Mouse (Mus musculus) heart, postnatal 0 days (tissue): ENCODE data around the gene Ptges3l. TPM values are rescaled to one million over a fixed set of nuclear protein-coding genes. Genes with fewer than 3 reads are reported as not detected.
A peak's percentile ranks its signal among the peaks of the same experiment; 100 is the strongest.
"Not testable (repeated sequence)": the region's sequence is repeated elsewhere in the genome, so short reads cannot be mapped to it uniquely, and the experiment has no call there.

Source experiments
- ATAC-seq: fragments of 200-750 bp; cut with Nextera tagmentation; 2 replicates; pipeline ENCODE4 v1.8.0; 2017; ENCODE audit warnings: low read depth, moderate number of reproducible peaks, moderate library complexity; ENCODE audit not compliant: insufficient read depth
- DNase-seq: peaks from one replicate; pipeline ENCODE4 v3.0.0-alpha.2; 2016; ENCODE audit warnings: low spot score
- H3K27ac ChIP-seq: fragments of 300-500 bp; sonication (generic); 2 replicates; pipeline ENCODE4 v1.5.1; 2014; ENCODE audit warnings: low read depth, mild to moderate bottlenecking
- H3K27me3 ChIP-seq: fragments of 300-500 bp; sonication (generic); 2 replicates; pipeline ENCODE4 v1.6.1; 2014; ENCODE audit warnings: low read length, mixed read lengths; ENCODE audit not compliant: control insufficient read depth, insufficient read depth
- H3K36me3 ChIP-seq: fragments of 300-500 bp; sonication (generic); replicated peaks from 2 replicates; pipeline ENCODE4 v1.6.1; 2014; ENCODE audit warnings: low read length, mixed read lengths; ENCODE audit not compliant: control insufficient read depth, insufficient read depth
- H3K4me1 ChIP-seq: fragments of 300-500 bp; sonication (generic); 2 replicates; pipeline ENCODE4 v1.6.1; 2014; ENCODE audit warnings: antibody characterized with exemption; ENCODE audit not compliant: control insufficient read depth, insufficient read depth
- H3K4me2 ChIP-seq: fragments of 300-500 bp; sonication (generic); 2 replicates; pipeline ENCODE4 v1.6.1; 2014; ENCODE audit warnings: low read depth, mild to moderate bottlenecking, low read length, moderate library complexity
- H3K4me3 ChIP-seq: fragments of 300-500 bp; sonication (generic); 2 replicates; pipeline ENCODE4 v1.5.1; 2014; ENCODE audit warnings: low read depth, low read length
- H3K9ac ChIP-seq: fragments of 300-500 bp; sonication (generic); replicated peaks from 2 replicates; pipeline ENCODE4 v1.6.1; 2014; ENCODE audit warnings: low read depth, low read length, mixed read lengths
- H3K9me3 ChIP-seq: fragments of 300-500 bp; sonication (generic); replicated peaks from 2 replicates; pipeline ENCODE4 v1.6.1; 2016; ENCODE audit warnings: low read length; ENCODE audit not compliant: control insufficient read depth
- CTCF ChIP-seq: IDR thresholded peaks from 2 replicates; pipeline ENCODE4 v1.5.1; 2016; ENCODE audit warnings: antibody characterized with exemption, control low read depth, low read depth
- EP300 ChIP-seq: IDR thresholded peaks from 2 replicates; pipeline ENCODE4 v1.6.1; 2016; ENCODE audit warnings: antibody characterized with exemption, low read depth
- WGBS: fragments of 180-500 bp; shearing (Covaris S2); extraction: QIAGEN DNeasy Blood & Tissue Kit; methylation state at CpG from one replicate; pipeline ENCODE4 v1.1.7; 2014; 5-methylcytosine and 5-hydroxymethylcytosine counted together
- polyA plus RNA-seq: library from polyadenylated mRNA; unstranded; fragments of >200 nt; fragmentation: Nextera tagmentation; extraction: Ambion mirVana; gene quantifications from 2 replicates; pipeline ENCODE4 v1.2.1, GENCODE M21; 2015
- total RNA-seq: library from RNA; depleted of rRNA; stranded (reverse); fragments of >200 nt; gene quantifications from 2 replicates; pipeline ENCODE4 v1.2.3, GENCODE M21; 2014; ENCODE audit warnings: low replicate concordance

Ptges3l gene
- total and polyA plus RNA-seq, 2 experiments from 2014 or later: 32.8 to 86.9 TPM

DNA sequence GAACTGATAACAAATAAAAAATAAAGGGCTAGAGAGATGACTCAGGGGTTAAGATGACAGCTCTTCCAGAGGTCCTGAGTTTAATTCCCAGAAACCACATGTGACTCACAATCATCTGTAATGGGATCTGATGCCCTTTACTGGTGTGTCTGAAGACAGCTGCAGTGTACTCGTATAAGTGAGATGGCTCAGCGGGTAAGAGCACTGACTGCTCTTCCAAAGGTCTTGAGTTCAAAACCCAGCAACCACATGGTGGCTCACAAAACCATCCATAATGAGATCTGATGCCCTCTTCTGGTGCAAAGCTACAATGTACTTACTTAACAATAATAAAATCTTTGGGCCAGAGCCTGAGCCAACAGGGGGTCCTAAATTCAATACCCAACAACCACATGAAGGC is 9.8 kb downstream of the Ptges3l start:
- ATAC-seq (no peak), DNase-seq (no peak)
- no peak overlapping the region for H3K27ac ChIP-seq
- H3K4me2 ChIP-seq: no peak overlapping the region
- no peak overlapping the region for H3K9ac ChIP-seq
- no peaks in the 10 kb centered on the region for H3K27me3 ChIP-seq
- 93% methylated on average over 2 of the region's 2 CpGs for WGBS
- H3K4me3 ChIP-seq: no peak overlapping the region
- H3K36me3 ChIP-seq: peaks cover 23% of the 10 kb centered on the region
- TF ChIP-seq EP300 (no peak), CTCF (no peak)
- H3K9me3 ChIP-seq: no peaks in the 10 kb centered on the region
- 0 out of 2 replicates have a peak, but pooled peaks cover 8% of the 10 kb centered on the region for H3K4me1 ChIP-seq

DNA sequence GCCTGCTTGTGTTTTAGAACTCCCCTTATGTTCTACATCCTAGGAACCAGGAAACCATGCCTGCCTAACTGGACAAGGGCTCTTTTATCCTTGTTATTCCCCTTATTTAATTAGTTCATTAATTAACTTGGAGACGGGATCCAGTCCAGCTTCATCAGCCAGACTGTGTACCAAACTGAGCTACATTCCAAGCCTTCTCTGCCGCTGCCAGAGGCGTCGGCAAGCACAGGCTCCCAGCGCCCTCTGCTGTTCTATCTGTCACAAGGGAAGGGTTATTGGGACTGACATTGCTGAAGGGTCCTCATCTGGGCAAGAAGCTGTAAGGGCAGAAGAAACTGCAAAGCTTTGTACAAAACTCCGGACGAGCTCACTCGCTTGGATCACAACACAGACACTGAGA is 30.0 kb downstream of the Ptges3l start:
- Histone ChIP-seq H3K9me3 (no peaks in the 10 kb centered on the region), H3K27ac (no peak overlapping the region), H3K36me3 (no peaks in the 10 kb centered on the region), H3K4me1 (no peaks in the 10 kb centered on the region), H3K4me2 (no peak overlapping the region), H3K4me3 (no peak overlapping the region), H3K27me3 (no peaks in the 10 kb centered on the region), H3K9ac (no peak overlapping the region)
- peak; percentile 80 for DNase-seq
- ATAC-seq: peak; percentile 77; the same call in 1 of the 2 replicates
- TF ChIP-seq EP300: no peak
- TF ChIP-seq CTCF: peak; percentile 97
- WGBS: 5% methylated on average over 8 of the region's 8 CpGs

DNA sequence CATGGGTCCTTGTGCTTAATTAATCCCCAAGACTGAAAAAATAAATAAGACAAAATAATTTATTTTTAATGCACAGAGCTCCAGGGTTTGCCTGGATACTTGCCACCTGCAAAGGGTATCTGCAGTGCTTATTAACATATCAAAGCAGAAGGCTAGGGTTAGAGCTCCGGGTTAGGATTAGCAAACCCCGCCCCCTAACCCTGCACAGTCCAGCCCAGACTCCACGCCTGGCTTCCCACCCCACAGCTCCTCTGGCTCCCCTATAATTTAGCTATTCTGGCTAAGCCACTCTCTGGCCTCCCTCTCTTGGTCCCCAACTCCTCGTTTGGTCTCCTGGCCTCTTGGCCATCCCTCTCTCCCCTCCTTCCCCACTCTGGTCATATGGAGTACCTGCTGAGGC is 43.3 kb downstream of the Ptges3l start:
- Histone ChIP-seq H3K27me3 (no peaks in the 10 kb centered on the region), H3K9ac (no peak overlapping the region), H3K27ac (no peak overlapping the region), H3K4me2 (no peak overlapping the region), H3K4me3 (no peak overlapping the region), H3K4me1 (no peaks in the 10 kb centered on the region), H3K9me3 (no peaks in the 10 kb centered on the region), H3K36me3 (no peaks in the 10 kb centered on the region)
- no peak for ATAC-seq
- DNase-seq: no peak
- 31% methylated on average over 4 of the region's 4 CpGs for WGBS
- TF ChIP-seq CTCF (no peak), EP300 (no peak)

DNA sequence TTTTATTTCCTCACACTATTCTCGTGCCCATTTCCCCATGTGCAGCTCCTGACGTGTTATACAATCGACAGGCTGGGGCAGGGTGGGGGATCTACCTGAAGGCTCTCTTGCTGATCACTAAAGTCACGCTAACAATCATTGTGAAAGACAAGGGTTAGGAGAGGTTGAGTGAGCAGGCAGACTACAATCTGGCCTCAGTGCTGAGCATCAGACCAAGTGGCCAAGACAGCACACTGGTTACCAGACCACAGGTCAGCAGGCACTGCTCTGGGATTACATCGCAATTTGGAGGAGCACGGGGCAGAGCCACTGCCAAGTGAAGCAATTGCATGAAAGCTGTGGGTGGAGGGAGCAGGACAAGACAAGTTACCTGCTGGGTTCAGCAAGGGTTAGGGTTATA is 46.2 kb downstream of the Ptges3l start:
- Histone ChIP-seq H3K4me2 (no peak overlapping the region), H3K36me3 (no peaks in the 10 kb centered on the region), H3K4me1 (no peaks in the 10 kb centered on the region), H3K27me3 (no peaks in the 10 kb centered on the region), H3K9me3 (no peaks in the 10 kb centered on the region), H3K27ac (no peak overlapping the region), H3K9ac (no peak overlapping the region), H3K4me3 (no peak overlapping the region)
- 73% methylated on average over 6 of the region's 6 CpGs for WGBS
- ATAC-seq (no peak), DNase-seq (no peak)
- TF ChIP-seq CTCF: no peak
- TF ChIP-seq EP300: no peak

DNA sequence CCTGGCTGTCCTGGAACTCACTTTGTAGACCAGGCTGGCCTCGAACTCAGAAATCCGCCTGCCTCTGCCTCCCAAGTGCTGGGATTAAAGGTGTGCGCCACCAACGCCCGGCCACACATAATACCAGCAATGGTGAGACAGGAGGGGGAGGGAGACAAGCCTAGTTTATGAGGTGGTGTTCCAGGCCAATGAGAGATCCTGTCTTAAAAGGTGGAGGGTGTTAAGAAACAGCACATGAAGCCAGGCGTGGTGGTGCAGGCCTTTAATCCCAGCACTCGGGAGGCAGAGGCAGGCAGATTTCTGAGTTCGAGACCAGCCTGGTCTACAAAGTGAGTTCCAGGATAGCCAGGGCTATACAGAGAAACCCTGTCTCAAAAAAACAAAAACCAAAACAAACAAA is 46.9 kb downstream of the Ptges3l start:
- ATAC-seq, DNase-seq, H3K4me3 ChIP-seq, H3K4me2 ChIP-seq, H3K4me1 ChIP-seq, H3K9ac ChIP-seq, H3K27ac ChIP-seq, H3K27me3 ChIP-seq, H3K9me3 ChIP-seq, H3K36me3 ChIP-seq: not testable (repeated sequence)
- WGBS: 87% methylated on average over 8 of the region's 8 CpGs

DNA sequence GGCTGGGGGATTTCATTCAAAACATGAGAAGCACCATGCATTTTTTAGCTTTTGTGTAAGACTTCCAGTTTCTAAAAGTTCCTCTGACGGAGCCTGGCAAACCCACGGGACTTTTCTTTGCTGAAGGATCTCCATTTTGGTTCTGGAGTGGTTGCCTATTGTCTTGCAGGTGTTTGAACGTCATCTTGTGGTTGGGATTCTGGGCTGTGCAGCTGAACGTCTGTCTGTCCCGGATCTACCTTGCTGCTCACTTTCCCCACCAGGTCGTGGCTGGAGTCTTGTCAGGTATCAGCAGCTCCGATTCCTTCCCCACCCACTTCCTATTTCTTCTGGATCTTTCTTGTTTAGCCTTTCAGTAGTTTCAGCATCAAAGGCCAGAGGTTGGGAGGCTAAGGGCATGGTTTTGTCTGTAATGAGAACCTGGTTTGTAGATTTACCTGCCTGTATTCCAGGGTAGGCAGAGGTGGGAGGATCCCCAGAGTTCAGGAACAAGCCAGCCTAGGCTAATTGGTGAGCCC is 50.7 kb downstream of the Ptges3l start:
- no peak overlapping the region for H3K9ac ChIP-seq
- ATAC-seq (no peak), DNase-seq (no peak)
- no peak for TF ChIP-seq CTCF
- no peak for TF ChIP-seq EP300
- H3K4me3 ChIP-seq: no peak overlapping the region
- H3K36me3 ChIP-seq: no peaks in the 10 kb centered on the region
- H3K9me3 ChIP-seq: no peaks in the 10 kb centered on the region
- WGBS: 56% methylated on average over 7 of the region's 7 CpGs
- no peaks in the 10 kb centered on the region for H3K27me3 ChIP-seq
- no peak overlapping the region for H3K4me2 ChIP-seq
- no peak overlapping the region for H3K27ac ChIP-seq
- H3K4me1 ChIP-seq: no peaks in the 10 kb centered on the region
